Mouse (Mus musculus): ENCODE measurements around the gene Barhl1.

- TF ChIP-seq POLR2A (IDR thresholded peaks at IDR 0.05; ENCODE audit: low read depth, low read length): no peak
- no peak for TF ChIP-seq CTCF (conservative IDR thresholded peaks at IDR 0.05; ENCODE audit: insufficient read depth, insufficient read length, low read depth, low read length)
Measured at GRCm38 (mm10) chr2:28919001-28919400, 2.5 kb upstream of the Barhl1 start.
